Mouse (Mus musculus) heart, postnatal 0 days (tissue): ENCODE measurements around the gene Utp6.

Experiments used
- CTCF ChIP-seq: IDR thresholded peaks from 2 replicates; pipeline ENCODE4 v1.5.1; 2016; ENCODE audit warnings: antibody characterized with exemption, control low read depth, low read depth
- EP300 ChIP-seq: IDR thresholded peaks from 2 replicates; pipeline ENCODE4 v1.6.1; 2016; ENCODE audit warnings: antibody characterized with exemption, low read depth

- TF ChIP-seq EP300 (no peak), CTCF (no peak)
These were observed 75.8 kb downstream of the Utp6 start for GRCm38 (mm10) chr11:79886395-79886794.
